Mouse (Mus musculus): ENCODE data around the gene Fer1l4.

- TF ChIP-seq CTCF (IDR thresholded peaks at IDR 0.05; ENCODE audit: insufficient read depth, low read depth, low read length) (no peak), POLR2A (IDR thresholded peaks at IDR 0.05; ENCODE audit: insufficient read depth, low read depth, low read length) (no peak)
These were observed 31.0 kb downstream of the Fer1l4 start for GRCm38 (mm10) chr2:156021765-156022164.
